Mouse (Mus musculus): ENCODE results near the gene Vps39. TPM values are rescaled to one million over a fixed set of nuclear protein-coding genes. Genes with fewer than 3 reads are reported as not detected.

Vps39 gene
- polyA plus RNA-seq, 1 experiment from 2014 or later: 7.7 TPM

DNA sequence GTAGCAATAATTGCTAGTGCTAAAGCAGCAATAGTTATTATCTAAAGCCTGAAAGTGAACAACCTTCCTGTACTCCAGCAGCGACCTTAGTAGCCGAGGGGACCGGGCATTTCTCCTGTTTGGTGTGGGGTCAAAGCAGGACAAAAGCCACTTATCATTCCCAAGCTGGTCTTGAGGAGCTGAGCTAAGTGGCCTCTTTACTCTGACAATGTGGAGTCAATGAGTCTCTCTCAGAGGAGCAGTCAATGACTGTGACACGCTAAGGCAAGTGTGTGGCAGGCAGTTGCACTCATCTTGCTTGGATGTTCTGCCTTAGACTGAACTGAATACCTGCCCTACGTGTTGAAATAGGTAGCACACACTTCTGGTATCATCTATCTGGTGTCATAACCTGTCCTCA lies 1.6 kb downstream of the Vps39 start:
- Histone ChIP-seq H3K4me2 (peak overlapping the region; percentile 72), H3K4me3 (replicated peaks) (no peak overlapping the region; the same call in 1 of the 2 replicates), H3K27me3 (no peaks in the 10 kb centered on the region), H3K9ac (0 out of 2 replicates have a peak overlapping the region, but pooled peaks have one; percentile 8), H3K36me3 (replicated peaks) (peaks cover 50% of the 10 kb centered on the region), H3K4me1 (replicated peaks) (peaks cover 21% of the 10 kb centered on the region), H3K9me3 (replicated peaks) (no peaks in the 10 kb centered on the region), H3K27ac (replicated peaks) (no peak overlapping the region)
- no peak for ATAC-seq (ENCODE audit: insufficient read depth)
- 77% methylated on average over 5 of the region's 5 CpGs for WGBS (ENCODE audit: insufficient replicate concordance)

DNA sequence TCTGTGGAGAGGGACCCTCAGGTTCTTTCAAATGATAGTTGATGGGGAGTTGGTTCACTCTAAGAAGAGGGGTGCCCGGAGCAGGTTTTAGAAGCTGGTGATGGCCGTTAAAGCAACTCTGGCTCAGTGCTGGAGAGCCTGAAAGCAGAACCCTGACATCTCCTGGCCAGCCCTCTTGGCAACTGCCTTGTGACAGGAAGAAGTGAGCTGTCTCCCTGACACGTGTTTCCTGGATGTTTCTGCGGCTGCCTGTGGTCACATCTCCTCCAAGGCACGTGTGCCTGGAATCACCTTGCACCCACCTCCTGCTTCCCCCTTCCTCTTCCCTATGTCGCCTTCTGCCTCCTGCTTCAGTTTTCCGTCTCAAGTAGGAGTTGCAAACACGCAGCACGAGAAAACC lies 4.8 kb downstream of the Vps39 start:
- Histone ChIP-seq H3K4me3 (replicated peaks) (no peak overlapping the region), H3K36me3 (replicated peaks) (peaks cover 54% of the 10 kb centered on the region), H3K4me2 (no peak overlapping the region), H3K27me3 (no peaks in the 10 kb centered on the region), H3K9ac (no peak overlapping the region), H3K9me3 (replicated peaks) (no peaks in the 10 kb centered on the region), H3K27ac (replicated peaks) (no peak overlapping the region; the same call in 1 of the 2 replicates), H3K4me1 (replicated peaks) (peaks cover 19% of the 10 kb centered on the region)
- WGBS (ENCODE audit: insufficient replicate concordance): 39% methylated on average over 9 of the region's 9 CpGs
- ATAC-seq (ENCODE audit: insufficient read depth): no peak

DNA sequence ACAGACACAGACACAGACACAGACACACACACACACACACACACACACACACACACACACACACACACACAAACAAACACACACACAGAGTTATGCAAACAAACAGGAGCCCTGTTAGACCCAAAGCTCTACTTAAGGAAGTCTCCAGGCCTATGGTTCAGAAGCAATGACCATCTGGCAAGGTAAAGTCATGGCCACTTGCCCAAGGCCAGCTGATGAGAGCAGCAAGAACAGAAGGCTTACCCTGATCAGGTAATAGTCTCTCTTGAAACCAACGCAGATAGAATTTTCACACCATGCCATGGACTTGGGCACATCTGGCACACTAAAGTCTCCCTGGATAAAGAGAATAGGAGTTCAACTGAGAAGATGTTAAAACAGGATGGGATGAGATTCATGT lies 11.2 kb downstream of the Vps39 start:
- H3K27ac ChIP-seq (replicated peaks): no peak overlapping the region
- 81% methylated on average over 1 of the region's 1 CpGs for WGBS (ENCODE audit: insufficient replicate concordance)
- H3K9ac ChIP-seq: no peak overlapping the region
- no peak overlapping the region for H3K4me3 ChIP-seq (replicated peaks)
- ATAC-seq (ENCODE audit: insufficient read depth): no peak
- no peaks in the 10 kb centered on the region for H3K4me1 ChIP-seq (replicated peaks)
- no peak overlapping the region for H3K4me2 ChIP-seq
- peaks cover 84% of the 10 kb centered on the region for H3K36me3 ChIP-seq (replicated peaks)
- H3K9me3 ChIP-seq (replicated peaks): no peaks in the 10 kb centered on the region
- no peaks in the 10 kb centered on the region for H3K27me3 ChIP-seq

GRCm38 (mm10) chr2:120337886-120338285 lies 15.1 kb downstream of the Vps39 start:
- no peaks in the 10 kb centered on the region for H3K4me1 ChIP-seq (replicated peaks)
- no peaks in the 10 kb centered on the region for H3K27me3 ChIP-seq
- no peak overlapping the region for H3K27ac ChIP-seq (replicated peaks)
- ATAC-seq (ENCODE audit: insufficient read depth): no peak
- H3K9me3 ChIP-seq (replicated peaks): no peaks in the 10 kb centered on the region
- WGBS (ENCODE audit: insufficient replicate concordance): 83% methylated on average over 2 of the region's 2 CpGs
- no peak overlapping the region for H3K4me2 ChIP-seq
- H3K9ac ChIP-seq: no peak overlapping the region
- no peak overlapping the region for H3K4me3 ChIP-seq (replicated peaks)
- H3K36me3 ChIP-seq (replicated peaks): peaks cover 65% of the 10 kb centered on the region

DNA sequence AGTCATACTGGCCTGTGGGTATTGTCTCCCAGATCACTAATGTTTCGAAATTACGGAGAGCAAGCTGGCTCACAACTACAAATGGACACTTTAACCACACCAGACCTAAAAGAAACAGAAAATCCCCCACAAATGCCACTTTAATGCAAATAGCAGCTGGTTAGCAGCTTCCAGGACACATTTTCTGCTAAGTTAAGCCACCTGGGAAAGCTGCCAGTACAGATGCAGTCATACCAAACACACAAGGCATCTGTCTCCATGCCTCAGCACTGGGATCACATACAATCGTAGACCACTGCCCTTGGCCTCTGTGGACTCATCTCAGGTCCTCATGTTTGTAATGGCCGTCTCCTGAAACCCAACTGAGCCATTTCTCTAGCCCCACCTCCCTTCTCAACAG lies 21.4 kb downstream of the Vps39 start:
- no peak overlapping the region for H3K27ac ChIP-seq (replicated peaks)
- H3K36me3 ChIP-seq (replicated peaks): peaks cover 59% of the 10 kb centered on the region
- H3K9me3 ChIP-seq (replicated peaks): no peaks in the 10 kb centered on the region
- no peak overlapping the region for H3K4me2 ChIP-seq
- no peaks in the 10 kb centered on the region for H3K27me3 ChIP-seq
- H3K4me1 ChIP-seq (replicated peaks): no peaks in the 10 kb centered on the region
- H3K9ac ChIP-seq: no peak overlapping the region
- H3K4me3 ChIP-seq (replicated peaks): no peak overlapping the region
- no peak for ATAC-seq (ENCODE audit: insufficient read depth)
- 71% methylated on average over 4 of the region's 4 CpGs for WGBS (ENCODE audit: insufficient replicate concordance)

- peaks cover 33% of the 10 kb centered on the region for H3K36me3 ChIP-seq (replicated peaks)
- no peak overlapping the region for H3K4me2 ChIP-seq
- H3K27me3 ChIP-seq: no peaks in the 10 kb centered on the region
- no peak overlapping the region for H3K27ac ChIP-seq (replicated peaks)
- WGBS (ENCODE audit: insufficient replicate concordance): 57% methylated on average over 4 of the region's 4 CpGs
- H3K9me3 ChIP-seq (replicated peaks): no peaks in the 10 kb centered on the region
- H3K4me1 ChIP-seq (replicated peaks): no peaks in the 10 kb centered on the region
- no peak overlapping the region for H3K9ac ChIP-seq
- no peak overlapping the region for H3K4me3 ChIP-seq (replicated peaks)
- no peak for ATAC-seq (ENCODE audit: insufficient read depth)
These were observed 37.9 kb downstream of the Vps39 start for GRCm38 (mm10) chr2:120315077-120315476.

DNA sequence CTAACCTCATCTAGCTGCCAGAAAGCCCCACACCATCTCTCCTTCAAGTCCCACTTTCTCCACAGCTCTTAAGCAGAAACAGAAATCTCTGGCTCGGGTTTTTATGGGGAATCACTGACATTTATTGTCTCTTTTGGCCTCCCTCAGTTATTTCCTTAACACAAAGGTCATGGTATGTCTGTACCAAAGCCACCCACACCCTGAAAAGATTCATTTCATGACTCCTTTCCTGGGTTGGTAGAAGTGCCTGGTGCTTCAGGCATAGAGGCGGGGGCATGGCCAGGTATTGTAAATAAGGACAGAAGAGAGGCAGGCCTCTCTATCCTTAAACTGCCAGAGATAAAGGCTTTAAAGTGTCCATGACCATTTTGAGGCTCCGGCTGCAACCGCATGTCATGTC lies 38.5 kb downstream of the Vps39 start:
- H3K27me3 ChIP-seq: no peaks in the 10 kb centered on the region
- H3K4me1 ChIP-seq (replicated peaks): no peaks in the 10 kb centered on the region
- H3K4me2 ChIP-seq: no peak overlapping the region
- no peak overlapping the region for H3K9ac ChIP-seq
- no peak for ATAC-seq (ENCODE audit: insufficient read depth)
- no peak overlapping the region for H3K27ac ChIP-seq (replicated peaks)
- peaks cover 30% of the 10 kb centered on the region for H3K36me3 ChIP-seq (replicated peaks)
- no peak overlapping the region for H3K4me3 ChIP-seq (replicated peaks)
- no peaks in the 10 kb centered on the region for H3K9me3 ChIP-seq (replicated peaks)
- WGBS (ENCODE audit: insufficient replicate concordance): 68% methylated on average over 4 of the region's 4 CpGs

- Histone ChIP-seq H3K9me3 (replicated peaks) (no peaks in the 10 kb centered on the region), H3K27ac (replicated peaks) (no peak within 1 kb of the TSS), H3K4me2 (no peak within 1 kb of the TSS), H3K9ac (no peak within 1 kb of the TSS), H3K27me3 (no peaks in the 10 kb centered on the region), H3K36me3 (replicated peaks) (peaks cover 25% of the 10 kb centered on the region), H3K4me3 (replicated peaks) (no peak within 1 kb of the TSS), H3K4me1 (replicated peaks) (no peaks in the 10 kb centered on the region)
- ATAC-seq (ENCODE audit: insufficient read depth): no peak
- WGBS (ENCODE audit: insufficient replicate concordance): 34% methylated on average over 3 of the region's 3 CpGs
These were observed 39.0 kb downstream of the Vps39 start, which contains the start of gene Pla2g4f for GRCm38 (mm10) chr2:120313976-120314375. Pla2g4f (minus strand) TSS chr2:120314165.

- H3K36me3 ChIP-seq (replicated peaks): peaks cover 10% of the 10 kb centered on the region
- no peak for ATAC-seq (ENCODE audit: insufficient read depth)
- H3K4me2 ChIP-seq: no peak overlapping the region
- H3K27me3 ChIP-seq: no peaks in the 10 kb centered on the region
- H3K9ac ChIP-seq: no peak overlapping the region
- 61% methylated on average over 7 of the region's 7 CpGs for WGBS (ENCODE audit: insufficient replicate concordance)
- H3K4me1 ChIP-seq (replicated peaks): no peaks in the 10 kb centered on the region
- no peak overlapping the region for H3K27ac ChIP-seq (replicated peaks)
- H3K4me3 ChIP-seq (replicated peaks): no peak overlapping the region
- no peaks in the 10 kb centered on the region for H3K9me3 ChIP-seq (replicated peaks)
These were observed 40.6 kb downstream of the Vps39 start for GRCm38 (mm10) chr2:120312276-120312825.

DNA sequence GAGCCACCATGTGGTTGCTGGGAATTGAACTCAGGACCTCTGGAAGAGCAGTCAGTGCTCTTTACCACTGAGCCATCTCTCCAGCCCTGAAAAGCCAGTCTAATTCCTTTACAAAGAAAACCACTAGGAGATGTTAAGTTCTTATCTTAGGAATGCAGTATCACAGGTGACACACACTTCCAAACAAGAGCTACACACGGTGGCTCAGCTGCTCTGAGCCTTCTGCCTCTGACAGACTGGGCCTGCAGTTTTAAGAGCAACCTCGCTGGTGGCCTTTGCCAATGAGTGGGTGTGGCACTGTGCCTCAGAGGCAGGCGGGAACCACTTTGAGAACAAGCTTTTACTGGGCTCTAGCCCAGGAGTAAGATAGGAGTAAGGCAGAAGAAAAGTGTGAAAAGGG lies 48.8 kb downstream of the Vps39 start:
- H3K4me3 ChIP-seq (replicated peaks): no peak overlapping the region
- no peaks in the 10 kb centered on the region for H3K9me3 ChIP-seq (replicated peaks)
- no peak for ATAC-seq (ENCODE audit: insufficient read depth)
- WGBS (ENCODE audit: insufficient replicate concordance): 12% methylated on average over 3 of the region's 3 CpGs
- H3K27me3 ChIP-seq: no peaks in the 10 kb centered on the region
- H3K4me1 ChIP-seq (replicated peaks): no peaks in the 10 kb centered on the region
- H3K4me2 ChIP-seq: no peak overlapping the region
- H3K27ac ChIP-seq (replicated peaks): no peak overlapping the region
- no peak overlapping the region for H3K9ac ChIP-seq
- no peaks in the 10 kb centered on the region for H3K36me3 ChIP-seq (replicated peaks)

- Histone ChIP-seq H3K4me2 (no peak overlapping the region), H3K4me1 (replicated peaks) (no peaks in the 10 kb centered on the region), H3K27me3 (no peaks in the 10 kb centered on the region), H3K4me3 (replicated peaks) (no peak overlapping the region), H3K9ac (no peak overlapping the region), H3K9me3 (replicated peaks) (no peaks in the 10 kb centered on the region), H3K27ac (replicated peaks) (no peak overlapping the region), H3K36me3 (replicated peaks) (no peaks in the 10 kb centered on the region)
- 79% methylated on average over 6 of the region's 6 CpGs for WGBS (ENCODE audit: insufficient replicate concordance)
- no peak for ATAC-seq (ENCODE audit: insufficient read depth)
These were observed 51.9 kb downstream of the Vps39 start for GRCm38 (mm10) chr2:120301076-120301475.

- Histone ChIP-seq H3K36me3 (replicated peaks) (no peaks in the 10 kb centered on the region), H3K9me3 (replicated peaks) (no peaks in the 10 kb centered on the region), H3K9ac (no peak overlapping the region), H3K4me2 (no peak overlapping the region), H3K4me1 (replicated peaks) (no peaks in the 10 kb centered on the region), H3K4me3 (replicated peaks) (no peak overlapping the region), H3K27me3 (no peaks in the 10 kb centered on the region), H3K27ac (replicated peaks) (no peak overlapping the region)
- WGBS (ENCODE audit: insufficient replicate concordance): 59% methylated on average over 4 of the region's 4 CpGs
- ATAC-seq (ENCODE audit: insufficient read depth): no peak
These were observed 53.1 kb downstream of the Vps39 start for GRCm38 (mm10) chr2:120299866-120300265.

Measured in liver, embryonic 15.5 days (tissue).